Mouse (Mus musculus) stomach, postnatal 0 days (tissue): ENCODE results near the gene Wfdc13. TPM values are rescaled to one million over a fixed set of nuclear protein-coding genes. Genes with fewer than 3 reads are reported as not detected.

Experiments used
- ATAC-seq: fragments of 200-750 bp; cut with Nextera tagmentation; 2 replicates; pipeline ENCODE4 v1.8.0; 2017; ENCODE audit not compliant: low FRiP score, low TSS enrichment
- DNase-seq: peaks from one replicate; pipeline ENCODE4 v3.0.0-alpha.2; 2016; ENCODE audit warnings: low spot score
- H3K27ac ChIP-seq: fragments of 300-500 bp; sonication (generic); replicated peaks from 2 replicates; pipeline ENCODE4 v1.5.1; 2014; ENCODE audit warnings: mild to moderate bottlenecking, control low read depth
- H3K27me3 ChIP-seq: fragments of 300-500 bp; sonication (generic); 2 replicates; pipeline ENCODE4 v1.6.1; 2014; ENCODE audit warnings: low read length; ENCODE audit not compliant: control insufficient read depth, insufficient read depth
- H3K36me3 ChIP-seq: fragments of 300-500 bp; sonication (generic); 2 replicates; pipeline ENCODE4 v1.6.1; 2014; ENCODE audit warnings: low read length, mixed read lengths; ENCODE audit not compliant: control insufficient read depth, insufficient read depth
- H3K4me1 ChIP-seq: fragments of 300-500 bp; sonication (generic); replicated peaks from 2 replicates; pipeline ENCODE4 v1.6.1; 2014; ENCODE audit warnings: antibody characterized with exemption; ENCODE audit not compliant: control insufficient read depth, insufficient read depth
- H3K4me2 ChIP-seq: fragments of 300-500 bp; sonication (generic); replicated peaks from 2 replicates; pipeline ENCODE4 v1.6.1; 2014; ENCODE audit warnings: low read depth, mild to moderate bottlenecking, control low read depth, moderate library complexity
- H3K4me3 ChIP-seq: fragments of 300-500 bp; sonication (generic); 2 replicates; pipeline ENCODE4 v1.5.1; 2014; ENCODE audit warnings: low read depth, low read length, control low read depth
- H3K9ac ChIP-seq: fragments of 300-500 bp; sonication (generic); 2 replicates; pipeline ENCODE4 v1.6.1; 2014; ENCODE audit warnings: mild to moderate bottlenecking, low read length, control low read depth, mixed read lengths
- H3K9me3 ChIP-seq: fragments of 300-500 bp; sonication (generic); 2 replicates; pipeline ENCODE4 v1.6.1; 2016; ENCODE audit warnings: low read length; ENCODE audit not compliant: control insufficient read depth
- CTCF ChIP-seq: IDR thresholded peaks from 2 replicates; pipeline ENCODE4 v1.5.1; 2016; ENCODE audit warnings: antibody characterized with exemption, low read depth, mild to moderate bottlenecking, moderate library complexity
- EP300 ChIP-seq: optimal IDR thresholded peaks from 2 replicates; pipeline ENCODE3; 2016; ENCODE audit warnings: antibody characterized with exemption
- WGBS: fragments of 180-500 bp; shearing (Covaris S2); extraction: QIAGEN DNeasy Blood & Tissue Kit; methylation state at CpG from one replicate; pipeline ENCODE4 v1.1.7; 2014; 5-methylcytosine and 5-hydroxymethylcytosine counted together
- polyA plus RNA-seq: library from polyadenylated mRNA; unstranded; fragments of >200 nt; fragmentation: Nextera tagmentation; extraction: Ambion mirVana; gene quantifications from 2 replicates; pipeline ENCODE4 v1.2.1, GENCODE M21; 2015

The Wfdc13 gene
- polyA plus RNA-seq, 1 experiment from 2014 or later: 2.6 TPM

GRCm38 (mm10) chr2:164723276-164723675 is 38.4 kb downstream of the Wfdc13 start:
- H3K36me3 ChIP-seq: no peaks in the 10 kb centered on the region
- H3K4me2 ChIP-seq: no peak overlapping the region
- no peak overlapping the region for H3K4me3 ChIP-seq
- 63% methylated on average over 4 of the region's 4 CpGs for WGBS
- ATAC-seq: no peak
- no peak overlapping the region for H3K27ac ChIP-seq
- no peak for TF ChIP-seq EP300
- TF ChIP-seq CTCF: no peak
- no peaks in the 10 kb centered on the region for H3K4me1 ChIP-seq
- no peaks in the 10 kb centered on the region for H3K27me3 ChIP-seq
- DNase-seq: no peak
- no peaks in the 10 kb centered on the region for H3K9me3 ChIP-seq
- H3K9ac ChIP-seq: no peak overlapping the region

- no peaks in the 10 kb centered on the region for H3K9me3 ChIP-seq
- no peaks in the 10 kb centered on the region for H3K4me1 ChIP-seq
- 19% methylated on average over 6 of the region's 6 CpGs for WGBS
- DNase-seq (peak; percentile 69), ATAC-seq (peak; percentile 70; the same call in 1 of the 2 replicates)
- no peak overlapping the region for H3K27ac ChIP-seq
- H3K9ac ChIP-seq: no peak overlapping the region
- no peak overlapping the region for H3K4me3 ChIP-seq
- H3K4me2 ChIP-seq: no peak overlapping the region
- TF ChIP-seq CTCF (peak; percentile 94), EP300 (no peak)
- H3K27me3 ChIP-seq: no peaks in the 10 kb centered on the region
- H3K36me3 ChIP-seq: no peaks in the 10 kb centered on the region
These were observed 41.1 kb downstream of the Wfdc13 start for GRCm38 (mm10) chr2:164725895-164726619.

GRCm38 (mm10) chr2:164731719-164732118 is 46.8 kb downstream of the Wfdc13 start:
- DNase-seq (no peak), ATAC-seq (peak; percentile 37; the same call in 1 of the 2 replicates)
- no peaks in the 10 kb centered on the region for H3K9me3 ChIP-seq
- WGBS: 44% methylated on average over 5 of the region's 5 CpGs
- no peaks in the 10 kb centered on the region for H3K36me3 ChIP-seq
- no peaks in the 10 kb centered on the region for H3K27me3 ChIP-seq
- H3K4me1 ChIP-seq: no peaks in the 10 kb centered on the region
- H3K27ac ChIP-seq: no peak overlapping the region
- H3K4me2 ChIP-seq: no peak overlapping the region
- H3K4me3 ChIP-seq: no peak overlapping the region
- no peak for TF ChIP-seq CTCF
- TF ChIP-seq EP300: no peak
- no peak overlapping the region for H3K9ac ChIP-seq

GRCm38 (mm10) chr2:164733259-164733658 is 48.4 kb downstream of the Wfdc13 start:
- Histone ChIP-seq H3K27me3 (no peaks in the 10 kb centered on the region), H3K27ac (no peak overlapping the region)
- 44% methylated on average over 2 of the region's 2 CpGs for WGBS

GRCm38 (mm10) chr2:164734839-164735238 is 49.9 kb downstream of the Wfdc13 start:
- Histone ChIP-seq H3K9ac (no peak overlapping the region), H3K4me3 (no peak overlapping the region), H3K9me3 (no peaks in the 10 kb centered on the region), H3K27me3 (no peaks in the 10 kb centered on the region), H3K4me1 (no peaks in the 10 kb centered on the region), H3K4me2 (no peak overlapping the region), H3K27ac (no peak overlapping the region), H3K36me3 (no peaks in the 10 kb centered on the region)
- DNase-seq (no peak), ATAC-seq (no peak)
- WGBS: 57% methylated on average over 5 of the region's 5 CpGs
- TF ChIP-seq EP300 (no peak), CTCF (no peak)

More at GRCm38 (mm10) chr2:164733259-164733658, 48.4 kb downstream of the Wfdc13 start:
- Histone ChIP-seq H3K4me3 (no peak overlapping the region), H3K9ac (no peak overlapping the region), H3K36me3 (no peaks in the 10 kb centered on the region), H3K9me3 (no peaks in the 10 kb centered on the region), H3K4me2 (no peak overlapping the region), H3K4me1 (no peaks in the 10 kb centered on the region)
- DNase-seq (no peak), ATAC-seq (no peak)
- TF ChIP-seq CTCF: no peak
- TF ChIP-seq EP300: no peak

- no peak for TF ChIP-seq CTCF
- no peak for TF ChIP-seq EP300
- Histone ChIP-seq H3K27ac (no peak overlapping the region), H3K36me3 (no peaks in the 10 kb centered on the region), H3K9me3 (no peaks in the 10 kb centered on the region), H3K4me2 (no peak overlapping the region), H3K9ac (no peak overlapping the region), H3K4me3 (no peak overlapping the region), H3K4me1 (no peaks in the 10 kb centered on the region), H3K27me3 (no peaks in the 10 kb centered on the region)
- WGBS: 57% methylated on average over 5 of the region's 5 CpGs
- ATAC-seq (no peak), DNase-seq (no peak)
These were observed 50.5 kb downstream of the Wfdc13 start for GRCm38 (mm10) chr2:164735446-164735845.

Other genes starting within 250 kb of the Wfdc13 start
- gene Sdc4, start 241.2 kb upstream of the Wfdc13 start, polyA plus RNA-seq: 133 and 143 TPM in 2 replicates
- 46.9 and 48.6 TPM in 2 replicates for gene Sys1, start 228.1 kb upstream of the Wfdc13 start, polyA plus RNA-seq
- 26.9 and 28.1 TPM in 2 replicates for gene Gm20458, start 224.1 kb upstream of the Wfdc13 start, polyA plus RNA-seq
- not detected in 2 replicates for gene Trp53tg5, start 211.4 kb upstream of the Wfdc13 start, polyA plus RNA-seq
- gene Dbndd2, start 199.0 kb upstream of the Wfdc13 start, polyA plus RNA-seq: 27.3 and 27.8 TPM in 2 replicates
- gene Pigt, start 187.6 kb upstream of the Wfdc13 start, polyA plus RNA-seq: 53.6 and 54.7 TPM in 2 replicates
- gene Wfdc2, start 122.7 kb upstream of the Wfdc13 start, polyA plus RNA-seq: 123 and 147 TPM in 2 replicates
- not detected in 2 replicates for gene Spint3, start 111.6 kb upstream of the Wfdc13 start, polyA plus RNA-seq
- 0.75 and 1.1 TPM in 2 replicates for gene Wfdc6a, start 99.7 kb upstream of the Wfdc13 start, polyA plus RNA-seq
- not detected in 2 replicates for gene Eppin, start 91.5 kb upstream of the Wfdc13 start, polyA plus RNA-seq
- not detected in 2 replicates for gene Wfdc6b, start 71.6 kb upstream of the Wfdc13 start, polyA plus RNA-seq
- gene Wfdc8, start 71.5 kb upstream of the Wfdc13 start, polyA plus RNA-seq: not detected in 2 replicates
- not detected in 2 replicates for gene Wfdc16, start 46.3 kb upstream of the Wfdc13 start, polyA plus RNA-seq
- 12.2 and 12.6 TPM in 2 replicates for gene Wfdc10, start 29.1 kb upstream of the Wfdc13 start, polyA plus RNA-seq
- gene Wfdc9, start 28.5 kb upstream of the Wfdc13 start, polyA plus RNA-seq: 0.58 TPM in 1 of 2 replicates, not detected in the other
- not detected in 2 replicates for gene Wfdc11, start 11.0 kb upstream of the Wfdc13 start, polyA plus RNA-seq
- gene Spint4, start 13.4 kb downstream of the Wfdc13 start, polyA plus RNA-seq: not detected in 2 replicates
- not detected in 2 replicates for gene Spint5, start 30.2 kb downstream of the Wfdc13 start, polyA plus RNA-seq
- 1.4 TPM in 2 replicates for gene Wfdc3, start 60.8 kb downstream of the Wfdc13 start, polyA plus RNA-seq
- 38.0 and 39.1 TPM in 2 replicates for gene Dnttip1, start 60.9 kb downstream of the Wfdc13 start, polyA plus RNA-seq
- gene Ube2c, start 84.8 kb downstream of the Wfdc13 start, polyA plus RNA-seq: 74.1 and 104 TPM in 2 replicates
- 7.0 and 8.5 TPM in 2 replicates for gene Tnnc2, start 94.9 kb downstream of the Wfdc13 start, polyA plus RNA-seq
- gene Snx21, start 100.7 kb downstream of the Wfdc13 start, polyA plus RNA-seq: 13.9 and 14.9 TPM in 2 replicates
- 39.4 and 43.8 TPM in 2 replicates for gene Acot8, start 119.8 kb downstream of the Wfdc13 start, polyA plus RNA-seq
- 3.8 and 4.4 TPM in 2 replicates for gene Zswim3, start 120.0 kb downstream of the Wfdc13 start, polyA plus RNA-seq
- gene Zswim1, start 137.6 kb downstream of the Wfdc13 start, polyA plus RNA-seq: 10.1 and 11.4 TPM in 2 replicates
- not detected in 2 replicates for gene Spata25, start 143.4 kb downstream of the Wfdc13 start, polyA plus RNA-seq
- 107 and 114 TPM in 2 replicates for gene Ctsa, start 147.8 kb downstream of the Wfdc13 start, polyA plus RNA-seq
- 4.6 and 5.3 TPM in 2 replicates for gene Neurl2, start 148.3 kb downstream of the Wfdc13 start, polyA plus RNA-seq
- 42.7 and 44.2 TPM in 2 replicates for gene Pltp, start 172.6 kb downstream of the Wfdc13 start, polyA plus RNA-seq
- 49.2 and 51.4 TPM in 2 replicates for gene Pcif1, start 194.2 kb downstream of the Wfdc13 start, polyA plus RNA-seq
- 3.7 and 4.3 TPM in 2 replicates for gene Zfp335, start 226.7 kb downstream of the Wfdc13 start, polyA plus RNA-seq